In genomic region chr4:134061944-134062446, GRCm38 (mm10) we compare ENCODE assay signal across 1 mouse cellular context.
TF ChIP-seq lines count a peak whose summit lies in the region.

No protein-coding gene starts in this region.

TF ChIP-seq in ES-E14, 5 proteins besides CTCF, POLR2A, EP300 and RAD21:
- no peak for TF ChIP-seq ZC3H11A (IDR thresholded peaks at IDR 0.05; ENCODE audit: borderline replicate concordance, low read depth, low read length)
- TF ChIP-seq MAFK (IDR thresholded peaks at IDR 0.05; ENCODE audit: insufficient read depth, low read depth, low read length) = no peak
